Mouse (Mus musculus) adrenal gland, postnatal 4 days (tissue): Measurements from ENCODE around the gene Nek4. TPM values are rescaled to one million over a fixed set of nuclear protein-coding genes. Genes with fewer than 3 reads are reported as not detected.

Experiments
- total RNA-seq, 2 experiments: library from RNA; stranded (reverse); gene quantifications; 2 replicates each; pipeline ENCODE4 v1.2.3; 2021

Gene Nek4
- total RNA-seq, 2 experiments from 2014 or later: 12.4 to 13.8 TPM

Other genes with a start within 250 kb of the Nek4 start
- 10 to 100 TPM; 29.2 to 30.2 TPM for gene Sfmbt1, start 236.5 kb upstream of the Nek4 start, total RNA-seq
- 10 to 100 TPM; 22.2 to 24.4 TPM for gene Tmem110, start 125.8 kb upstream of the Nek4 start, total RNA-seq
- 10 to 100 TPM in 1 of 2 experiments, 1 to 10 TPM in 1; 3.8 to 12.1 TPM for gene Mustn1, start 72.2 kb upstream of the Nek4 start, total RNA-seq
- 100 to 1,000 TPM in 1 of 2 experiments, 1 to 10 TPM in 1; 4.4 to 173 TPM for gene Itih4, start 64.9 kb upstream of the Nek4 start, total RNA-seq
- gene Itih3, start 27.6 kb upstream of the Nek4 start, total RNA-seq: 100 to 1,000 TPM in 1 of 2 experiments, 1 to 10 TPM in 1; 4.4 to 139 TPM
- 10 to 100 TPM in 1 of 2 experiments, 1 to 10 TPM in 1; 1.3 to 58.7 TPM for gene Itih1, start 8.1 kb upstream of the Nek4 start, total RNA-seq
- 10 to 100 TPM; 66.0 to 67.0 TPM for gene Glt8d1, start 50.0 kb downstream of the Nek4 start, total RNA-seq
- gene Spcs1, start 50.3 kb downstream of the Nek4 start, total RNA-seq: 100 to 1,000 TPM; 232 to 265 TPM
- 10 to 100 TPM; 71.4 to 77.5 TPM for gene Pbrm1, start 67.8 kb downstream of the Nek4 start, total RNA-seq
- gene Gnl3, start 67.8 kb downstream of the Nek4 start, total RNA-seq: 10 to 100 TPM; 85.6 to 98.0 TPM
- 10 to 100 TPM; 62.0 to 76.4 TPM for gene Smim4, start 177.6 kb downstream of the Nek4 start, total RNA-seq
- gene Nt5dc2, start 179.7 kb downstream of the Nek4 start, total RNA-seq: 10 to 100 TPM; 82.1 to 84.4 TPM
- 100 to 1,000 TPM in 1 of 2 experiments, 10 to 100 TPM in 1; 94.1 to 101 TPM for gene Stab1, start 217.3 kb downstream of the Nek4 start, total RNA-seq